Mouse (Mus musculus) midbrain, embryonic 15.5 days (tissue): ENCODE data around the gene Cckbr. TPM values are rescaled to one million over a fixed set of nuclear protein-coding genes. Genes with fewer than 3 reads are reported as not detected.

Source experiments
- ATAC-seq: fragments of 200-750 bp; cut with Nextera tagmentation; replicated peaks from 2 replicates; pipeline ENCODE4 v1.8.0; 2017; ENCODE audit warnings: moderate TSS enrichment
- H3K27ac ChIP-seq: fragments of 300-500 bp; sonication (generic); 2 replicates; pipeline ENCODE4 v1.5.1; 2015; ENCODE audit warnings: mild to moderate bottlenecking, inconsistent platforms
- H3K27me3 ChIP-seq: fragments of 300-500 bp; sonication (generic); replicated peaks from 2 replicates; pipeline ENCODE4 v1.6.1; 2015; ENCODE audit warnings: inconsistent platforms
- H3K36me3 ChIP-seq: fragments of 300-500 bp; sonication (generic); replicated peaks from 2 replicates; pipeline ENCODE4 v1.6.1; 2015; ENCODE audit warnings: inconsistent platforms
- H3K4me1 ChIP-seq: fragments of 300-500 bp; sonication (generic); 2 replicates; pipeline ENCODE4 v1.6.1; 2015; ENCODE audit warnings: inconsistent platforms
- H3K4me2 ChIP-seq: fragments of 300-500 bp; sonication (generic); 2 replicates; pipeline ENCODE4 v1.6.1; 2015; ENCODE audit warnings: inconsistent platforms, mild to moderate bottlenecking, moderate library complexity
- H3K4me3 ChIP-seq: fragments of 300-500 bp; sonication (generic); 2 replicates; pipeline ENCODE4 v1.5.1; 2015; ENCODE audit warnings: mild to moderate bottlenecking, inconsistent platforms
- H3K9ac ChIP-seq: fragments of 300-500 bp; sonication (generic); 2 replicates; pipeline ENCODE4 v1.6.1; 2015; ENCODE audit warnings: mild to moderate bottlenecking, inconsistent platforms
- H3K9me3 ChIP-seq: fragments of 300-500 bp; sonication (generic); 2 replicates; pipeline ENCODE4 v1.6.1; 2016; ENCODE audit warnings: inconsistent platforms
- WGBS: fragments of 180-500 bp; shearing (Covaris S2); methylation state at CpG from one replicate; pipeline ENCODE4 v1.1.7; 2015; ENCODE audit warnings: mixed read lengths; 5-methylcytosine and 5-hydroxymethylcytosine counted together
- polyA plus RNA-seq: library from polyadenylated mRNA; unstranded; fragments of >200 nt; fragmentation: Nextera tagmentation; extraction: Ambion mirVana; gene quantifications from 2 replicates; pipeline ENCODE4 v1.2.1, GENCODE M21; 2015

Gene Cckbr
- polyA plus RNA-seq, 1 experiment from 2014 or later, result 5.9 TPM

DNA sequence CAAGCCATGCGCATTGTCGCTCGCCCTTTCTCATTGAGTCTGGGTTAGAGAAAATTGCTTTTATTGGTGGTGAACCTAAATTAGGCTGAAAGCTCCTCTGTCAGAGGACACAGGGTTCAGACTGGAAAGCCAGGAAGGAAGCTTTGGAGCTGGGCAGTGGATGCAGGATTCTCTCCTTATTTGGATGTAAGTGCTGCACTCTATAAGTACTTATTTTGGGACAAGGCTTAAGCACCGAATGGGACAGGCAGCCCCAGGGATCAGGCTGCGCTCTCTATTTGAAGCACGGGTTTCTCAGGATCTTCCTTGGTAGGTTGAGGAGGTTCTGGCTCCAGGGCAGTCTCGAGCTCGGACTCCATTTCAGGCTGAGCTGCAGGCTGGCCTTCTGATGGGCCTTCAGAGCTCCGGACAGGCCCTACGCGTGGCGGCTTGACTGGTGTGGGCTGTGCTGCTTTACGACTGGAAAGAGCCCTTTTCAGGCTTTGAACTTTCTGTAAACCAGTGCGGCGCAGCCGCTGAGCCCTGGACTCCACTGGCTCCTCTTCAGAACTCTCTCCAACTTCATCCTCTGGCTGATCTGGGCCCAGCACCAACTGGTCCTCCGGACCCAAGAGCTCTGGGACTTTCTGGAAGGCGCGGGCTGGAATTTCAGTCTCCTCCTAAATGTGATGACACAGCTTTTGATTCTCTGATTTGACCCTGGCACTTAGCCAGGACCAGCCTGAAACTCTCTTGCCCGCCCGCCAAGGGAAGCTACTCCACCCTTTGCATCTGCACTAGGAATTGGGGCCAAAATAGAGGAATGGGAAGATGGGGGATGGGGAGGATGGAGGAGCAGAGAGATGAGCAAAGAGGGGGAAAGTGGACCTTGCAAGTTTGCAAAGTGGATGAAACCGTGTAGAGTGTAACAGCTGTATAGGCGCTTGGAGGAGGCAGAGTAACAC is 55.3 kb downstream of the Cckbr start:
- Histone ChIP-seq H3K4me1 (peaks cover 21% of the 10 kb centered on the region), H3K9me3 (no peaks in the 10 kb centered on the region), H3K27ac (peak overlapping the region; percentile 55; the same call in 1 of the 2 replicates), H3K4me3 (peak overlapping the region; percentile 42), H3K36me3 (no peaks in the 10 kb centered on the region), H3K9ac (peak overlapping the region; percentile 55; the same call in 1 of the 2 replicates), H3K4me2 (peak overlapping the region; percentile 74), H3K27me3 (no peaks in the 10 kb centered on the region)
- WGBS, result 67% methylated on average over 23 of the region's 23 CpGs
- ATAC-seq, result 0 out of 2 replicates have a peak, but pooled peaks have one; percentile 1

DNA sequence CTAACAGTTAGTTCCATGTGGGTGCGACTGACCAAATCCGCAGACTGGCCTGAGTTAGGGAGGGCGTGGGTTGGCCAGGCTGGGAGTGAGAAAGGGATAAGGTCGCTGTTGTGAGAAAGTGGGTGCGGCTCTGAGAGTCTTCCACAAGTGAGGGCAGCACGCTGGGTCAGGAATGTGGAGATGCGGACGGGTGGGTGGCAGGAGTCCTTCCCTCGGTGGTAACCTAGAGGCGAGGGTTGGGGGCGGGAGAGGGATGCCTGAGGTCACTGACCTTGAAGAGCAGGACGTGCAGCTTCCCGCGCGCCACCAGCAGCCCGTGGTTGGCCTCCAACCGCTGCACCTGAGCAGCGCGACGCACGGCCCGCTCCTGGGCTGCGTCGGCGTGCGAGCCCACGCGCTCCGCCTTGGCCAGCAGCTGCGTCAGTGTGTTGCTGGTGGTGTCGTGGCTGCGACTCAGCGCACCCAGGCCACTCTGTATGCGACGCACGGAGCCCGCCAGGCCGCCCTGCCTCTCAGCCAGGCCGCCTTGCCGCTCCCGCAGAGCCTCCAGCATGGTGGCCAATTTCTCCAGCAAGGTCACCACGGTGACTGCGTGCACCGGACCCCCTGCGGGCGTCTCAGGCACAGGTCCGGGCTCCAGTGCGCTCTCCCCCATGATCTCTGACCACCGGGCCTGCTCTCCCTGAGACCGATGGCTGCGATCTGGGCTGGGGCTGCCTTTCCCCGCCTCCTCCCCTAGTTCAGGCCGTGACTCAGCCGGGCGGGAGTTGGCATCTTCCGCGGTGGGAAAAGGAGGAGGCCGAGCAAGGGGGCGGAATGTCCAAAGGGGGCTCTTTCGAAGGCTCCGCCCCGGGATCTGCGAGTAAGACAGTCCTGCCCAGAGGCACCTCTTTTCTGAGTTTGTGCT is 56.2 kb downstream of the Cckbr start, which contains the start of gene Cavin3:
Cavin3 (minus strand) TSS at position 796 of the 907 bp plus-strand sequence.
- Histone ChIP-seq H3K36me3 (no peaks in the 10 kb centered on the region), H3K27me3 (no peaks in the 10 kb centered on the region), H3K4me3 (peak within 1 kb of the TSS; percentile 42), H3K9me3 (no peaks in the 10 kb centered on the region), H3K9ac (peak within 1 kb of the TSS; percentile 55), H3K4me2 (peak within 1 kb of the TSS; percentile 74), H3K27ac (peak within 1 kb of the TSS; percentile 55), H3K4me1 (peaks cover 21% of the 10 kb centered on the region)
- ATAC-seq, result peak; percentile 95
- 3% methylated on average over 63 of the region's 63 CpGs for WGBS

DNA sequence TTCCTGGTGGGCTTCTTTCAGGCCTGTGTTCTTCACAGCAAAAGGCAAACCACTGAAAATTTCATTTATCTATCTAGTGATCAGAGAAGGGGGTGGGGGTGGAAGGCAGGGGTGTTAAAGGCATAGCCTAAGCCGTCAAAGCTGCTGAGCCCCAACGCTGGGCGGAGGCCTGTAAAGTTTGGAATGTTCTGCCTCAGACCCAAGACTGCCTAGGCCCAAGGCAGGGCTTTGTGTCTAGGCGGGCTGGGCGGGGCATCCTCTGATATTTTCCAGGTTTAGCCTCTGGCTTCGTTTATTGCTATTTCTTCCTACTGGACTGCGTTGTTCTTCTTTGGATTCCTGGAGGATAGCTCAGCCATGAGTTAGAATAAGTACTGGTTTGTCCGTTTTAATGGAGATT is 56.9 kb downstream of the Cckbr start:
- Histone ChIP-seq H3K9me3 (no peaks in the 10 kb centered on the region), H3K9ac (peak overlapping the region; percentile 55), H3K27me3 (no peaks in the 10 kb centered on the region), H3K4me2 (peak overlapping the region; percentile 74), H3K36me3 (no peaks in the 10 kb centered on the region), H3K27ac (peak overlapping the region; percentile 55), H3K4me1 (peaks cover 21% of the 10 kb centered on the region), H3K4me3 (peak overlapping the region; percentile 42)
- ATAC-seq, result peak; percentile 8; the same call in 1 of the 2 replicates
- 54% methylated on average over 8 of the region's 8 CpGs for WGBS

DNA sequence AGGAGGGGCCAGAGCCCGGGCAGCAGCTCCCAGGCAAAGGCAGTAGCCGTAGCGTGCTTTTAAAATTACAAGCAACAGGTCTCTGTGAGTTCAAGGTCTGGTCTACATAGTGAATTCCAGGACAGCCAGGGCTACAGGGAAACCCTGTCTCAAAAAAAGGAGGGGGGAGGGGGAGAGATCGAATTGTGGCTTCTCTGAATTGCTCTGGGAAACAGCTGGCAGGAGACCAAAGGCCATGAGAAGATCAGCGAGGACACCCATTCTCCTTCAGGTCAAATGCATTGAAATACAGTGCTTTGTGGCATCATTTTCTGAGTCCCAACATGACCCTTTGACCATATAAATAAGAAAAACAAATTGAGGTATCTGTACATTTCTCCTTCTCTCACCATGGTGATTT is 59.5 kb downstream of the Cckbr start:
- H3K9me3 ChIP-seq, result no peaks in the 10 kb centered on the region
- 84% methylated on average over 5 of the region's 5 CpGs for WGBS

DNA sequence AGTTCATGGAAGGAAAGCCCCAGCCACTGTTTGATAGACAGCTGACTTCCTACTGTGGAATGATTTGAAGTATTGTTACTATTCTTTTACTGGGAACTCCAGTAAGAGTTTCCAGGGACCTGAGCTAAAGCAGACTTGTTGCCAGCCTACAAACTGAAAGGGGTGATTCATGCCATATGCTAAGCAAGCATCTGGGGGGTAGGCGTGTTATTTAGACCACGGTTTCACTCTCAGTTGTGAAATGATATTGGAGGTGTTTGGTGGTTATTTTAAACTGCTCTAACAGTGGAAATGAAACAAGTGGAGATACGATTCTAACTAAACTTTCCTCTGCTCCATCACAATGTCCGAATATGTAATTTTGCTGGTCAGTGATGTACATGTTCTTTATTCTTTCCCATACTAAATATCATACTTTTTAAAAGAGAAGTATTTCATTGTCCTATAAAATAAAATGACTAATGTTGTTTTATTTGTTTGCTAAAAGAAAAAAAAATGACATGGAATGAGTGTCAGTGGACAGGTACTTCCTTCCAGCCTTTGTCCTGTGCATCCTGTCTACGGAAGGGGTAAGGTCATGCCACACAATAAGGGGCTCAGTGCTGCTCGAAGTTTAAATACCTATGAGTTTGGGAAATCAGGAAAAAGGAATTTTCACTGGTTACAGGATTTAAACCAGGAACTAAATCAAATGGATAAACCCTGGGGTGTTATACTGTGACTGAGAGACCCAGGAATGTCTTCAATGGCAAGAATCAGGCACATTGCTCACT is 61.8 kb downstream of the Cckbr start:
- Histone ChIP-seq H3K27me3 (no peaks in the 10 kb centered on the region), H3K4me1 (peaks cover 4% of the 10 kb centered on the region), H3K9ac (no peak overlapping the region), H3K27ac (no peak overlapping the region), H3K36me3 (no peaks in the 10 kb centered on the region), H3K9me3 (no peaks in the 10 kb centered on the region), H3K4me3 (no peak overlapping the region), H3K4me2 (no peak overlapping the region)
- ATAC-seq, result no peak
- 85% methylated on average over 6 of the region's 6 CpGs for WGBS

More for the DNA sequence above, 59.5 kb downstream of the Cckbr start:
- Histone ChIP-seq H3K4me1 (peaks cover 21% of the 10 kb centered on the region), H3K9ac (no peak overlapping the region), H3K4me2 (no peak overlapping the region), H3K4me3 (no peak overlapping the region), H3K36me3 (no peaks in the 10 kb centered on the region), H3K27ac (no peak overlapping the region), H3K27me3 (no peaks in the 10 kb centered on the region)
- ATAC-seq, result no peak

DNA sequence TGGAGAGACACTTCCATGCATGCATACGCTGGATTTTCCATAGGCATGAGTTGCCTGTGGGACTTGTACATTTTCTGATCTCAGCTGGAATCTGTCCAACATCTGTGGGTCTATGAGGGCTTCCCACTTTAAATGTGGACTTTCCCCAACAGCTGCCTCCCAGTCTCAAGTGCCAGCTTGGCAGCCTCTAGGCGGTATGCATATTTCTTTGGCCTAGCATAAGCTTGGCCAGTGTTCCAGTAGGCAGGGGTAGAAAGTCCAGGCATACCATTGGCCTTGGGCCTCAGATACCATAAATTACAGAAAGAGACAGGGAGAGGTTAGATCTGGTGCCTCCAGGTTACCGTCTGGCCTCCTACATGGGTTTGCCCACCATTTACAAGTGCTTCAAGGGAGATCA is 72.3 kb downstream of the Cckbr start:
- Histone ChIP-seq H3K9me3 (no peaks in the 10 kb centered on the region), H3K27me3 (no peaks in the 10 kb centered on the region), H3K4me2 (no peak overlapping the region), H3K27ac (no peak overlapping the region), H3K36me3 (no peaks in the 10 kb centered on the region), H3K4me3 (no peak overlapping the region), H3K9ac (no peak overlapping the region), H3K4me1 (no peaks in the 10 kb centered on the region)
- ATAC-seq, result no peak
- 95% methylated on average over 3 of the region's 3 CpGs for WGBS

DNA sequence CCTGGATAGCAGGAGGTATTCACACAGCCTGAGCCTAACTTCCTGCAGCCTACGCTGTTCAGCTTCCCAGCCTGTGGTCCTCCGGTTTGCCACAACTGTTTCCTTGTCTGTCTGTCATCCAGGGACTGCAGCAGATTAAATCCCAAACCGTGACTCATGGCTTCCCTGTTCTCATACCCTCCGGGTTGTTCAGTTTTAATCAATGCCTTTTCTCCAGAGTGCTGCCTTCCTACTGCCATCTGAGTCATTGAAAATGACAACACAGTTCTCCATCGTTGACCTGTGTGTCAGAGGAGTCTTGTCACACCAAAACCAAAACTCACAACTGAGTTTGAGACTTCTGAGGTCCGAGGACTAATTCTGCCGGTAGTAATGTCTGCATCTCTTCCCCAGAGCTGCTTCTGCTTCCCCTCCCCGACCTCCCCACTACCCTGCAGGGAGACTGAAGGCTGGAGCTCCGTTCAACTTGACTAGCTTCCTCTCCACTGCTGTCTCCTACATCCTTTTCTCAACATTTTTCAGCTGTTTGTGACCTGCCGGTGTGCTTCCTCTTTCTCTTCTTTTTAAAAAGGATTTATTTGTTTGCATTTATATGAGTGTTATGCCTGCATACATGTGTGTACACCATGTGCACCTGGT is 73.4 kb downstream of the Cckbr start:
- no peaks in the 10 kb centered on the region for H3K9me3 ChIP-seq
- ATAC-seq, result no peak
- H3K36me3 ChIP-seq, result no peaks in the 10 kb centered on the region
- H3K27ac ChIP-seq, result no peak overlapping the region
- H3K4me1 ChIP-seq, result no peaks in the 10 kb centered on the region
- no peaks in the 10 kb centered on the region for H3K27me3 ChIP-seq
- H3K4me2 ChIP-seq, result no peak overlapping the region
- H3K4me3 ChIP-seq, result no peak overlapping the region
- 53% methylated on average over 10 of the region's 10 CpGs for WGBS
- H3K9ac ChIP-seq, result no peak overlapping the region

DNA sequence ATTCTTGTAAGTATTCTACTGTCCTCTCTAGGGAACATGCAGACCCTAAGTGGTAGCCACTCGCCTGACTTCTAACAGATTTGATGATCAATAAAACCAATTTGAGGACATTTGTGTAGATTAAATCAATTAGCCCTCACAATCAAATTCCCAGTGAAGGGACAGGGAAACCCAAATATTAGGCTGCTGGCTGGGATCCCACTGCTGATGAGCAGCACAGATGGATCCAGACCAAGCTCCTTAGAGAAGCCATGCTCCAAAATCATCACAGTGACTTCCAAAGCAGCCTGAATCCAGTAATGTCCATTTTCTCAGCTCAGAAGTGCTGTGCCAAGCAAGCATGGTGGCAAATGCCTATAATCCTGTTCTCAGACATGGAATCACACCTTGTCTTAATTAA is 74.1 kb downstream of the Cckbr start:
- Histone ChIP-seq H3K4me2 (no peak overlapping the region), H3K36me3 (no peaks in the 10 kb centered on the region), H3K27me3 (no peaks in the 10 kb centered on the region), H3K4me1 (no peaks in the 10 kb centered on the region), H3K27ac (no peak overlapping the region), H3K4me3 (no peak overlapping the region), H3K9ac (no peak overlapping the region), H3K9me3 (no peaks in the 10 kb centered on the region)
- WGBS, result 92% methylated on average over 1 of the region's 1 CpGs
- ATAC-seq, result no peak

DNA sequence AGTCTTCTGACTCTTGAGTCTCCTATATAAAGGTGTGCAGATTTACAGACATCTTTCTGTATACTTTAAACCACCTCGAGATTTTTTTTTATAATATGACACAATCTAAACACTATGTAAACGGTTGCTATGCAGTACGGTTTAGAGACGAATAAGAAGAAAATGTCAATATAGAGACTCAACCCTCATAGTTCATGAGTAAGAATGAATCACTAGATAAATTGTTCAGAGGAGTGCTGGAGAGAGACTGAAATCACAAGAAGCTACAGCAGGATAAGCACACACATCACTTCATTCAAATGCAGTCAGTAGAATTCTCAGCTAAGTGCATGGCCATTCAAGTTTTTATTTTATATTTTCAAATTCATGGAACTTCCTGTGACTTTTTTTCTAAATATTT is 76.5 kb downstream of the Cckbr start:
- Histone ChIP-seq H3K9ac (no peak overlapping the region), H3K9me3 (no peaks in the 10 kb centered on the region), H3K4me2 (no peak overlapping the region), H3K27me3 (no peaks in the 10 kb centered on the region), H3K4me3 (no peak overlapping the region), H3K27ac (no peak overlapping the region), H3K4me1 (no peaks in the 10 kb centered on the region), H3K36me3 (no peaks in the 10 kb centered on the region)
- WGBS, result 90% methylated on average over 4 of the region's 4 CpGs
- no peak for ATAC-seq

DNA sequence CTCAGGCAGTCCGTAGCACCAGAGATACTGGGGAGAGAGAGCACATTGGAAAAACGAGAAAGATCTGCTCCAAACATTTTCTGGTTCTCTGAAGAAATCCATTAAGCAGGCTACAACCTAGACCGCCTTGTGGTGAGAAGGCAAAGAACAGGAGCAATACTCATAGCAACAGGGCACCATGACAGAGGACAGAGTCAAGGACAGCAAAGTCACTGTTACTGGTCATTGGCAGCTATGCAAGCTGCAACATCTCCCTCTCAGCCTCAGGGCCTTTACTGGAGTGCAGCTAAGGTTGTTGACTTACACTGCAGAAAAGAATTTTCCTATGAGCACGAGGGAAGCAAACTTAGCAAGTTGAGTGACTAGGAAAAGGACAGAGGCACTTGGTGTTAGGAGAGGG is 81.7 kb downstream of the Cckbr start:
- H3K4me1 ChIP-seq, result no peaks in the 10 kb centered on the region
- H3K27ac ChIP-seq, result no peak overlapping the region
- no peaks in the 10 kb centered on the region for H3K36me3 ChIP-seq
- ATAC-seq, result no peak
- H3K9me3 ChIP-seq, result no peaks in the 10 kb centered on the region
- no peak overlapping the region for H3K9ac ChIP-seq
- H3K4me2 ChIP-seq, result no peak overlapping the region
- H3K4me3 ChIP-seq, result no peak overlapping the region
- 86% methylated on average over 4 of the region's 4 CpGs for WGBS
- no peaks in the 10 kb centered on the region for H3K27me3 ChIP-seq

DNA sequence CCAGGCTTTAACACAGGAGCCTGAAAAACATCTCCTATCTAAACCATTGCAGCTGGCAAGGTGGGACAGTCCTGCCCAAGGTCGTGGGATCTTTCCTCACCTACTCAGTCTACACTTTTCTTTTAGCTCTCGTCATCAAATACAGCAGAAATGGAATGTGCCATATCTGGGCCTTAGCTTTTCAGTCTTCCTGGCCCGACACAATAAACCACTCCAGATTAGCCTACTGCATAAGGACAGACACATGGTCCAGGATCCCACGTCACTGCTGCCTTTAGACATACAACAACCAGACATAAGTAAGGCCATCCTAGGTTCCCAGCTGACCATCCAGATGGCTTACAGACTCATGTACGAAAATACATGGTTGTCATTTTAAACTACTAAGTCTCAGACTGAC is 84.6 kb downstream of the Cckbr start:
- WGBS, result 85% methylated on average over 5 of the region's 5 CpGs
- Histone ChIP-seq H3K9me3 (no peaks in the 10 kb centered on the region), H3K9ac (no peak overlapping the region), H3K27ac (no peak overlapping the region), H3K27me3 (no peaks in the 10 kb centered on the region), H3K36me3 (no peaks in the 10 kb centered on the region), H3K4me1 (peaks cover 11% of the 10 kb centered on the region), H3K4me3 (no peak overlapping the region), H3K4me2 (no peak overlapping the region)
- ATAC-seq, result no peak
